Mouse (Mus musculus): ENCODE results near the gene Pla2g12b. TPM values are rescaled to one million over a fixed set of nuclear protein-coding genes. Genes with fewer than 3 reads are reported as not detected.
"Not testable (repeated sequence)": the region's sequence is repeated elsewhere in the genome, so short reads cannot be mapped to it uniquely, and the experiment has no call there.

Gene Pla2g12b
- total RNA-seq (2022): not detected

- DNase-seq (ENCODE audit: low spot score): no peak
Observed at GRCm38 (mm10) chr10:59402899-59403792, at the start of gene Pla2g12b. TSS of gene Pla2g12b (plus strand) at chr10:59403660.

DNA sequence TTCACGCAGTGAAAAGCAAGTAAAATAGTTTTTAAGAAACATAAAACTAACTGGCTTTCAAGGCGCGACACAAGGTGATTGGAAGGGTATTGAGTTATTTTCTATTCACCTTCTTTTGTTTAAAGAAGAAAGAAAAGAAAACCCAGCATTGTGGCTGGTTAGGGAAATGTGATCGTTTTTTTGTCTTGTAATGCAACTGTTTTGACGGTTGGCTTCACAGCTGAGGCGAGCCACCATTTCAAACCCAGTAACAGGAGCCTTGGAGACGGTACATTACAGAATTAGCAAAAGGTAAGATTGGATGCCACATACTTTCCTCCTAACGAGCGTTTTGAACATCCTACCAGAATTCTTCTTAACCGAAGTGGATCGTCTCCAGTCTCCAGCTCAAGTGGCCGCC is 49.3 kb upstream of the Pla2g12b start:
- no peak for DNase-seq (ENCODE audit: low spot score)

GRCm38 (mm10) chr10:59355020-59355419 is 48.4 kb upstream of the Pla2g12b start:
- DNase-seq (ENCODE audit: low spot score): no peak

- DNase-seq (ENCODE audit: low spot score): no peak
Observed at GRCm38 (mm10) chr10:59358744-59359143, 44.7 kb upstream of the Pla2g12b start.

DNA sequence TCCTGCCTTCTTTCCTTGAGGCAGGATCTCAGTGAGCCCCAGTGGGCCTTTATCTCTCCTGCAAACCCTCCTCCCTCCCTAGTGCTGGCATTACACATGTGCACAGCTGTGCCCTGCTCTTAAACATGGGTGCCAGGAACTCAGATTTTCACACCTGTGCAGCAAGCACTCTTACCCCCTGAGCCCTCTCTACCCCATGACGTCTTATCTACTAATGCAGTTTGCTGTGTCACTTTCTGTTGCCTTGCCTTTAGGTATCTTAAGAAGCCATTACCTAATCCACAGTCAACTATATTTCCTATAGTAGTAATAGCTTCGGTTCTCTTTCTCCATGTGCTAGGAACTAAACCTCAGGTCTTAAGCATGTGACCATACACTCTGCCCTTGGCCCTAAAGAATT is 40.3 kb upstream of the Pla2g12b start:
- no peak for DNase-seq (ENCODE audit: low spot score)

GRCm38 (mm10) chr10:59364551-59364950 is 38.9 kb upstream of the Pla2g12b start:
- no peak for DNase-seq (ENCODE audit: low spot score)

DNA sequence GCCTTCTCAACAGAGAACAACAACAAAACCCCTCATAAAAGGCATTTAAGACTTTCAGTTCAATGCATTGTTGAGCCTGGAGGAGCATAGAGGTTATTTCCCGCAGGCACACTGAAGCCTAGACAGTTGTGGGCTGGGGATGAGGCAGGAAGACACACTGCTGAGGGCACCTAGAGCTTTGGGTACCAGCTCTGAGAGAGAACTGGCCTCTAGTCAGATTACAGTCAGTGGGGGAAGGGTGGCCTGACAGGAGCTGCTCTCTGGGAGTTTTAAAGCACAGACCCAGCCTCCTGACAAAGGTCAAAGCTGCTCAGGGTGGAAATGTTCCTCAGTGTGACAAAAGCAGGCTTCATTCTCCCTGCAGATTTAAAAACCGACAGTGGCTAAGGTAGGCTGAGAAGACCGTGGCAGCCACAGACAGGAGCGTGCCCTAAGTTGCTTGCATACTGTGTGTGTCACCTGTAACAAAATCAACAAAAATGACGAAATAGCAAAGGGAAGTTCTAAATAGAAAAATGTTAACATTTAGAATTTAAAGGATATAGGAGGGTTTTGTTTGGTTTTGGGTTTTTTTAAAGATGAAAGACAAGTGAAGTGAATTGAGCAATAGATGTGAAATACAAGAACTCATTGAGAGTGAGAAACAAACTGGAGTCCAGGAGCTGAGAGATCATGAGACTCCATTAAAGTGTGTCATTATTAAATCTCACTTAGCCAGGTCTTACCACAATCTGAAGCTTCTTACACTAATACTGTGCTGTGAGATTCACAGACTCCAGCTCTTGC is 37.5 kb upstream of the Pla2g12b start:
- DNase-seq (ENCODE audit: low spot score): no peak

DNA sequence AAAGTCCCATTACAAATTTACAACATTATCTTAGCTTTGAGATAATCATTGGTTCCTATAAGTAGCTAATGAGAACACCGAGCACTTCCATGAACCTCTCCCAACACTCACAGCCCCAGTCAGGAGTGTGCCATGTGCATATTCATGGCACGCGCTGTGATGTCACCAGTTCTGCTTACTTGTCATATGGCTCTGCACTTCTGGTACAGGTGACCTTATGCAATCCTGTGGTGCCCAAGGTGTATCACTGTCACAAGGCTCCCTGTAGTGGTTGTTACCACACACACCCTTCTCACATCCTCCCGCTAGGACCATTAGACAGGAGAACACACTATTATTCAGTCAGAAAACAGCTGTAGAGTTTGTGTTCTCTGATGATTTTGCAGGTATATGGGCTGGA is 36.7 kb upstream of the Pla2g12b start:
- DNase-seq (ENCODE audit: low spot score): no peak

DNA sequence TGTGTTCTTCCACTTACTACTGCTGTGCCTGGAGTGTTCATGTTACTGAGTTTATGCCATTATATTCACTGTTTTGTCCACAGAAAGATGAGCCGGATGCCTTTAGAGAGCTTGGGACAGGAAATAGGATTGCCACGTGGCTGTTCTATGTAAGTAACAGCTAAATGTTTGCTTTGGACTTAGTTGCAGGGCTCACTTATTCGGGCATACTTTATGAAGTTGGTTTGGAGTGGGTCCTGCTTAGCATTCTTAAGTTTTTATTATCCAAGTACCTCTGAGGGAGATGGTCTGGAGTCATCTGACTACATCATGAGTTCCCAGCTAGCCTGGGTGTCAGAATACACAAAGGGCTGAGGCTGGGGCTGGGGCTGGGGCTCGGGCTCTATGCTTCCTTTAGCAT is 36.3 kb upstream of the Pla2g12b start:
- no peak for DNase-seq (ENCODE audit: low spot score)

GRCm38 (mm10) chr10:59368729-59369128 is 34.7 kb upstream of the Pla2g12b start:
- DNase-seq (ENCODE audit: low spot score): no peak

DNA sequence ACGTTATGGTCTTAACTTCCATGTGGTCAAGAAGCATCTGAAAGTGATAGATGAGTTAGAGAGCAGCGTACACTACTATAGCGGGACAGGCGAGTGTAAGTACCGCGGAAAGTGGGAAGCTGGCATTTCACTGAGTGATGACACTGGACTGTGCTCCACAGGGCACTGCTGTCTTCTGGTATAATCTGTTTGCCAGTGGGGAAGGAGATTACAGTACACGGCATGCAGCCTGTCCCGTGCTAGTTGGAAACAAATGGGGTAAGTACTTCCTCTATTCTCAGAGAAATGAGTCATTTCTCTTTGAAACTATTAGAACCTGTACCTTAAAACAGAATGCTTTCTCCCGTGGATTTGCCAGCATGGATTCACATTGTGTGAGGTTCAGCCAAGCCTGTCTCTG is 34.0 kb upstream of the Pla2g12b start:
- DNase-seq (ENCODE audit: low spot score): no peak

- DNase-seq (ENCODE audit: low spot score): no peak
Observed at GRCm38 (mm10) chr10:59377906-59378305, 25.6 kb upstream of the Pla2g12b start.

DNA sequence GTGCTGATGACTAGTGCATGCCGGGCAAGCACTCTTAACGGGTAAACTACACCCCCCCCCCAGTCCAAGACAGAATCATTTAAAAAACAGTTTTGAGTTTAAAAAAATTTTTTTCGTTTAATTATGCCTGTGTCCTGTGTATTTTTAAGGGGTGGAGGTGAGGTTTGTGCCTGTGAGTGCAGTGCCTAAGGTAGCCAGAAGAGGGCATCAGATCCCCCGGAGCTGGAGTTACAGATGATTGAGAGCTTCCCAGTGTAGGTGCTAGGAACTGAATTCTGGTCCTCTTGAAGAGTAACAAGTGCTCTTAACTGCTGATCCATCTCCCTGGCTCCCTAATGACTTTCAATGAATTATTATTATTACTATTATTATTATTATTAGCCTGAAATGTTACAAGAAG is 24.7 kb upstream of the Pla2g12b start:
- DNase-seq (ENCODE audit: low spot score): no peak

GRCm38 (mm10) chr10:59379927-59380326 is 23.5 kb upstream of the Pla2g12b start:
- no peak for DNase-seq (ENCODE audit: low spot score)

GRCm38 (mm10) chr10:59380411-59380821 is 23.0 kb upstream of the Pla2g12b start:
- DNase-seq (ENCODE audit: low spot score): no peak

DNA sequence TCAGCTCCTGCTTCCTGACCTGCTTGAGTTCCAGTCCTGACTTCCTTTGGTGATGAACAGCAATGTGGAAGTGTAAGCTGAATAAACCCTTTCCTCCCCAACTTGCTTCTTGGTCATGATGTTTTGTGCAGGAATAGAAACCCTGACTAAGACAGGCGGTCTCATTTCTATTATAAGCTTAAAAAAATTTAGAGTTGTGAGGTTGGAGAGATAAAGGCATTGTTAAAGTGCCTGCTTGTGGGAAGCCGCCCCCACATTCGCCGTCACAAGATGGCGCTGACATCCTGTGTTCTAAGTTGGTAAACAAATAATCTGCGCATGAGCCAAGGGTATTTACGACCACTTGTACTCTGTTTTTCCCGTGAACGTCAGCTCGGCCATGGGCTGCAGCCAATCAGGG is 21.9 kb upstream of the Pla2g12b start:
- DNase-seq (ENCODE audit: low spot score): not testable (repeated sequence)

- no peak for DNase-seq (ENCODE audit: low spot score)
Observed at GRCm38 (mm10) chr10:59386951-59387350, 16.5 kb upstream of the Pla2g12b start.

- DNase-seq (ENCODE audit: low spot score): no peak
Observed at GRCm38 (mm10) chr10:59389652-59390051, 13.8 kb upstream of the Pla2g12b start.

DNA sequence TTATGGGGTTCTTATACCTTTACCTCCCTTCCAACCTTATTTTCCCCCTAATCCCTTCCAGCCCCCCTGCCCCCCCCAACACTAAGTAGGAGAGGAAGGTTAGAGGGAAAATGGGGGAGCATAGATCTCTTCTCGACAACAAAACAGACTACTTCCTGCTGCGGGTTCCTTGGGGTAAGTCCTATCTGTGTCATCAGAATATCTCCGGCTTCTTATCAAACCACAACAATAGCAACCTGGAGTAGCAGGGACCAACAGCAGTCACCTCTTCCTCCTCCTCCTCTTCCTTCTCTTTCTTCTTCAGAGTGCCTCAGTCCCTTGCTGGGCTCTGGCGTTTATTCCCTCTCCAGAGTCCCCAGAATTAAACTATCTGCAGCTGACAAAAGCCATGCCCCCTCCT is 11.6 kb upstream of the Pla2g12b start:
- no peak for DNase-seq (ENCODE audit: low spot score)

GRCm38 (mm10) chr10:59395461-59395860 is 8.0 kb upstream of the Pla2g12b start, which contains the start of gene Gm10273:
TSS of gene Gm10273 (plus strand) at chr10:59395632.
- not testable (repeated sequence) for DNase-seq (ENCODE audit: low spot score)

GRCm38 (mm10) chr10:59403793-59404149 is 311 bp downstream of the Pla2g12b start:
- no peak for DNase-seq (ENCODE audit: low spot score)

GRCm38 (mm10) chr10:59408499-59408898 is 5.0 kb downstream of the Pla2g12b start:
- no peak for DNase-seq (ENCODE audit: low spot score)

DNA sequence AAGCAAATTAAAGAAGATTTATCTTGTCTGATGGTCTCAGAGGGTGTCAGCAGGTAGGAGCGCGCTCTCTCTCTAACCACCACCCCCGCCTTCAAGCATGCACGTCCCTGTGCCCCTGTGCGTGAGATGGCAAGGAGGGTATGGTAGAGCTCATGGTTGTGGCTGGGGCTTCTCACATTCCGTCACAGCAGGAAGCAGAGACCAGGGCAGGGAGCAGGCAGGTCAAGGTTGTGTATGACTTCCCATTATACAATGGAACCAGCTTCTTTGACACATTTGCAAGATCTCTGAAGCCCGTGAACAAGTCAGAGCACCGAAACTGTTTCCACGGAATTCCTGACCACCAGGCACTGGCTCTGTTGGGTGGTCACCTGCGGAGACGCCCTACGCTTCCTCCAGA is 6.8 kb downstream of the Pla2g12b start:
- DNase-seq (ENCODE audit: low spot score): no peak

Data from heart, adult 8-10 months (tissue).